Comparison of ENCODE assay signal across 10 mouse cellular contexts in genomic region chr1:162196812-162197680, GRCm38 (mm10).
DNase-seq lines count a peak whose midpoint lies in the region; ATAC-seq lines count a peak whose summit lies in the region.
"Had no signal": no experiment of that assay in that cellular context is flagged by ENCODE, and none has a peak within 500 bp of the region (broad histone marks: within the 10 kb centered on the region; RNA-seq: fewer than 3 reads in every experiment).

No protein-coding gene starts in this region.

- H3K9me3 ChIP-seq in hindbrain, embryonic 11.5 days (ENCODE audit: control insufficient read depth, low read length): no peaks in the 10 kb centered on the region
- no peaks in the 10 kb centered on the region for H3K9me3 ChIP-seq in hindbrain, embryonic 10.5 days
- H3K9me3 ChIP-seq in forebrain, embryonic 10.5 days: no peaks in the 10 kb centered on the region
- H3K9me3 ChIP-seq in midbrain, embryonic 13.5 days: no peaks in the 10 kb centered on the region
- H3K9me3 ChIP-seq: liver, embryonic 15.5 days had no signal

- H3K4me3 ChIP-seq in hindbrain, embryonic 11.5 days (ENCODE audit: low read depth, low read length): no peak overlapping the region
- H3K4me3 ChIP-seq in hindbrain, embryonic 10.5 days: no peak overlapping the region
- H3K4me3 ChIP-seq in forebrain, embryonic 10.5 days: no peak overlapping the region
- H3K4me3 ChIP-seq in midbrain, embryonic 13.5 days (replicated peaks): no peak overlapping the region
- H3K4me3 ChIP-seq: liver, embryonic 15.5 days had no signal

- H3K4me1 ChIP-seq in hindbrain, embryonic 11.5 days (replicated peaks; ENCODE audit: control insufficient read depth, insufficient read depth, low read length): no peaks in the 10 kb centered on the region
- H3K4me1 ChIP-seq in hindbrain, embryonic 10.5 days (replicated peaks): peaks cover 10% of the 10 kb centered on the region
- peaks cover 13% of the 10 kb centered on the region for H3K4me1 ChIP-seq in forebrain, embryonic 10.5 days
- H3K4me1 ChIP-seq in midbrain, embryonic 13.5 days (replicated peaks): peaks cover 17% of the 10 kb centered on the region
- H3K4me1 ChIP-seq: liver, embryonic 15.5 days had no signal

- 71% methylated on average over 9 of the region's 9 CpGs for WGBS in hindbrain, embryonic 11.5 days
- 75% methylated on average over 9 of the region's 9 CpGs for WGBS in hindbrain, embryonic 10.5 days
- 80% methylated on average over 9 of the region's 9 CpGs for WGBS in forebrain, embryonic 10.5 days
- 57% methylated on average over 9 of the region's 9 CpGs for WGBS in midbrain, embryonic 13.5 days

- no peak overlapping the region for H3K9ac ChIP-seq in hindbrain, embryonic 11.5 days (ENCODE audit: low read depth, low read length)
- H3K9ac ChIP-seq in midbrain, embryonic 13.5 days (replicated peaks): no peak overlapping the region
- H3K9ac ChIP-seq: liver, embryonic 15.5 days had no signal

- H3K4me2 ChIP-seq in hindbrain, embryonic 11.5 days (replicated peaks; ENCODE audit: low read depth, low read length): no peak overlapping the region
- H3K4me2 ChIP-seq in midbrain, embryonic 13.5 days (replicated peaks): no peak overlapping the region
- H3K4me2 ChIP-seq: liver, embryonic 15.5 days had no signal

- no peak overlapping the region for H3K27ac ChIP-seq in hindbrain, embryonic 11.5 days (ENCODE audit: low read depth, low read length)
- no peak overlapping the region for H3K27ac ChIP-seq in hindbrain, embryonic 10.5 days
- 0 out of 2 replicates have a peak overlapping the region, but pooled peaks have one; percentile 25 for H3K27ac ChIP-seq in forebrain, embryonic 10.5 days
- H3K27ac ChIP-seq in midbrain, embryonic 13.5 days: no peak overlapping the region
- H3K27ac ChIP-seq: liver, embryonic 15.5 days had no signal

- peak; percentile 41 for DNase-seq in hindbrain, embryonic 11.5 days (ENCODE audit: low spot score)
- DNase-seq in hindbrain, embryonic 10.5 days (ENCODE audit: low spot score): no peak
- peak; percentile 92 for DNase-seq in brain, adult 2 months (ENCODE audit: low read depth, low spot score)
- no peak for DNase-seq in forebrain, embryonic 10.5 days (ENCODE audit: extremely low spot score, low spot score)
- DNase-seq in adrenal gland, adult 18-20 months (ENCODE audit: low spot score in 2 of 2): no peak
- no peak for DNase-seq in kidney, adult 9 months
- no peak for DNase-seq in kidney, postnatal 10 days

- H3K27me3 ChIP-seq in hindbrain, embryonic 11.5 days (ENCODE audit: control insufficient read depth, insufficient read depth, low read length): peaks cover 5% of the 10 kb centered on the region
- H3K27me3 ChIP-seq in hindbrain, embryonic 10.5 days (ENCODE audit: insufficient read depth, poor library complexity, severe bottlenecking): peaks cover 32% of the 10 kb centered on the region
- no peaks in the 10 kb centered on the region for H3K27me3 ChIP-seq in forebrain, embryonic 10.5 days (ENCODE audit: poor library complexity, severe bottlenecking)
- H3K27me3 ChIP-seq in midbrain, embryonic 13.5 days: no peaks in the 10 kb centered on the region
- H3K27me3 ChIP-seq: CH12.LX; liver, embryonic 15.5 days had no signal

- no peaks in the 10 kb centered on the region for H3K36me3 ChIP-seq in hindbrain, embryonic 11.5 days (ENCODE audit: control insufficient read depth, insufficient read depth, low read length)
- H3K36me3 ChIP-seq in hindbrain, embryonic 10.5 days: no peaks in the 10 kb centered on the region
- no peaks in the 10 kb centered on the region for H3K36me3 ChIP-seq in forebrain, embryonic 10.5 days (replicated peaks)
- H3K36me3 ChIP-seq in midbrain, embryonic 13.5 days: no peaks in the 10 kb centered on the region
- H3K36me3 ChIP-seq: liver, embryonic 15.5 days had no signal

- peak; percentile 75 for ATAC-seq in hindbrain, embryonic 11.5 days (ENCODE audit: low FRiP score)
- peak; percentile 76 for ATAC-seq in midbrain, embryonic 13.5 days

Comparison
In these comparisons a context has a peak if more than half of its experiments do, and no peak if none do; other contexts are left out.
1. DNase-seq: peak in hindbrain, embryonic 11.5 days (single experiment) and brain, adult 2 months (single experiment); none in hindbrain, embryonic 10.5 days (single experiment), forebrain, embryonic 10.5 days (single experiment), adrenal gland, adult 18-20 months (0 of 2), kidney, adult 9 months (single experiment) and kidney, postnatal 10 days (single experiment).